Mouse (Mus musculus): ENCODE data around the gene Phf5a.

The Phf5a gene

GRCm38 (mm10) chr15:81848301-81848700 lies 23.4 kb downstream of the Phf5a start:
- no peak for DNase-seq (ENCODE audit: low spot score)

DNA sequence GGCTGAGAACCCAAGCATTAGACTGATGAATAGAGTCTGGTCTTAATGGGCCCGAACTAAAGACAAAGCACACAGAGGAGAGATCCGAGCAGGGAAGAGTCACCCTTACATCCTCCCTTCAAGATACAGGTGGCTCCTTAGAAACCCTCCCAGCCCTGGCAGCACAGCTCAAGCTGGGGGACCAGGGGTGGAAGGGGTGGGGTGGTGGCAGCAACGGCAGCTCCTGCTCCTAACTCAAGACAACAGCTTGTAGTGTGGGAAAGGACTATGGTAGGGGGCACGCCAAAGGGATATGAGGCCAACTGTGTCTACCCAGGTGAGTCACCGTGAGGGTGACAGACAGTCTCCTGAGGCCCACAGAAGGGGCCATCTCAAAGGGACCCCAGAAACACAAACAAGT lies 23.9 kb downstream of the Phf5a start:
- no peak for DNase-seq (ENCODE audit: low spot score)

DNA sequence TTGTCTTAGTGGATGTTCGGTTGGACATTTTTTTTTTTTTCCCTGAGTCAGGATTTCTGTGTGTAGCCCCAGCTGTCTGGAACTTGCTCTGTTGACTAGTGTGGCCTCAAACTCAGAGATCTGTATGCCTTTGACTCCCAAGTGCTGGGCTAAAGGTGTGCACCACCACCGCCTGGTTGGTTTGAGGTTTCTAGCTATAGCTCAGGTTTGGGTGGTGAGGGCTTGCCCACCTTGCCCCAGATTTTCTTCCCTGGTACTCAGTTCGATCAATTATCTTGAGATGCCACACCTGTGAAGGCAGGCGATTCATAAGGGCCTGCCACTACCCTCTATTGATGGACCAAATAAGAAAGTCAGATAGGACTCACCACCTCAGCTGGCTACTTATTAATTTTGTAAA lies 24.6 kb downstream of the Phf5a start:
- no peak for DNase-seq (ENCODE audit: low spot score)

DNA sequence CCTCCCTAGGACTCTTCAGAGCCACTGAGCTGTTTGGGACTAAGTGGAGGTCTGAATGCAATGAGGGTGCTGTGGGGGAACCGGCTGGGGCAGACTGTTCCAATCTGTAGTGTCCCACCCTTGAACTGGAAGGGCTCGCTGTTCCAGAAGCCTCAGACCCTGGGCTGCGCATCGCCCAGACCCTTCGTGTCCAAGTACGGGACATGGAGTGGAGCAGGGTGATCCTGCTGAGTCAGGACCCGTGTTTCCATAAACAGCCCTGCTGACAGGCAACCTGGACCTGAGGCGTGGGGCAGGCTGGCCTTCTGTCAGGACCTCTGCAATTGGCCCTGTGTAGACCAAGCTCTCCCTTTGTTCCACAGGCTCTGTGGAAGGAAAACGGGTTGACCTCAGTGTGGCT lies 25.0 kb downstream of the Phf5a start:
- DNase-seq (ENCODE audit: low spot score): no peak

- DNase-seq (ENCODE audit: low spot score): no peak
Observed at GRCm38 (mm10) chr15:81845724-81846123, 26.0 kb downstream of the Phf5a start.

- no peak for DNase-seq (ENCODE audit: low spot score)
Observed at GRCm38 (mm10) chr15:81845033-81845625, 26.6 kb downstream of the Phf5a start.

DNA sequence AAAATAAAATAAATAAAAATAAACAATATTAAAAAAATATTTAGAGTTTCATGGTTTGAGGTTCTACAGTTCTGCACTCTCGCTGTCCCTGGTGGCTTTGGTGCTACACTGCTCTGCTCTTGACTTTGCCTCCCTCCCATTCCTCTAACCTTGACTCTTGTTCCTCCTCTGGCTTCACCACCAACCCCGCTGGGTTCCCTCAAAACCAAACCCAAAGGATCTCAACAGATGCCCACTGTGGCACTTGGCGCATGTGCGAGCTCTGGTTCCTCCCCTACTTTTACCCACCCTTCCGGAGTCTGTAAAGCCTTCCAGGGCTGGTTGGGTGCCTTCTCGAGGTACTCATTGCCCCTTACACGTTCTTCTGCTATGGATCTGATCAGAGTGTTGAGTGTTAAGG lies 29.4 kb downstream of the Phf5a start:
- no peak for DNase-seq (ENCODE audit: low spot score)

DNA sequence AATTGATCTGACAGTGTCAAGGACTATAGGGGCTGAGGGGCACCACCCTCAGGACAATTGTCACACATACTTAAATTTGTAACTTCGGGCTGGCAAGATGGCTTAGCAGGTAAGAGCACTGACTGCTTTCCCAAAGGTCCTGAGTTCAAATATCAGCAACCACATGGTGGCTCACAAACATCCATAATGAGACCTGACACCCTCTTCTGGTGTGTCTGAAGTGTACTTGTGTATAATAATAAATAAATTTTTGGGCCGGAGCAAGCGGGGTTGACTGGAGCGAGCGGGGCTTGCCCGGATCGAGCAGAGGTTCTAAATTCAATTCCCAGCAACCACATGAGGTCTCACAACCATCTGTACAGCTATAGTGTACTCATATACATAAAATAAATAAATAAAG lies 31.4 kb downstream of the Phf5a start:
- no peak for DNase-seq (ENCODE audit: low spot score)

GRCm38 (mm10) chr15:81839634-81840033 lies 32.1 kb downstream of the Phf5a start:
- peak; percentile 76 for DNase-seq (ENCODE audit: low spot score)

- no peak for DNase-seq (ENCODE audit: low spot score)
Observed at GRCm38 (mm10) chr15:81838554-81839235, 33.0 kb downstream of the Phf5a start.

GRCm38 (mm10) chr15:81836966-81837920 lies 34.5 kb downstream of the Phf5a start:
- DNase-seq (ENCODE audit: low spot score): no peak

DNA sequence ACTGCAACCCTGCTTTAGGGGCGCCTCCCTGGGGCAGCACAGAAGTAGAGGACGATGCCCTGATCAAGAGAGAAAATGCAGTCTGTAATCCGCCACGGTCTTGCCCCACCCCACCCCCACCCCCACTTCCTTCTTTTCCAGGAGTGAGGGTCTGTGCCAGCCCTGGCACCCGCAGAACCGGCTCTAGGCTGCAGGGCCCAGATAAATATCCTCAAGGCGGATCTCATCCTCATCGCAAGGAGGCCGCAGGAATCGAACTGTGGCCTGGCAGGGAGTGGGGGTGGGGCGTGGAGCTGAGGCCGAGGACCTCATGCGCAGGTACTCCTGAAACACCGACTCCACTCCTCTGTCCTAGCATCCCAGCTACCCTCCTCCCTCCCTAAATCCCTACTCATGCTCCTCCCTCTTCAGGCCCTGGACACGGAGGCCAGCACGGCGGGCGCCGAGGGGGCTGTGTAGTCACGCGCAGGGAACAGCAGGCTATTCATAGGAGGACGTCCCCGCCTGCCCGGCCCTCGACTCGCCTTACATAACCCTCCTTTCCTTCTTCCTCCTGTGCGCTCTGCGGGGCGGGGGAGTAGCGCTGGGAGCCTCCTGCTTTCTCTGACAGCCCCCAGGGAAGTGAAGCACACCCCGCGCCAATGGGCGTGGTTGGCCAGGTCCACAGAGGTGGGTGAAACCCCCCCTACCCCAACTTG lies 35.4 kb downstream of the Phf5a start:
- DNase-seq (ENCODE audit: low spot score): peak; percentile 83

- no peak for DNase-seq (ENCODE audit: low spot score)
Observed at GRCm38 (mm10) chr15:81835007-81835880, 36.5 kb downstream of the Phf5a start.

DNA sequence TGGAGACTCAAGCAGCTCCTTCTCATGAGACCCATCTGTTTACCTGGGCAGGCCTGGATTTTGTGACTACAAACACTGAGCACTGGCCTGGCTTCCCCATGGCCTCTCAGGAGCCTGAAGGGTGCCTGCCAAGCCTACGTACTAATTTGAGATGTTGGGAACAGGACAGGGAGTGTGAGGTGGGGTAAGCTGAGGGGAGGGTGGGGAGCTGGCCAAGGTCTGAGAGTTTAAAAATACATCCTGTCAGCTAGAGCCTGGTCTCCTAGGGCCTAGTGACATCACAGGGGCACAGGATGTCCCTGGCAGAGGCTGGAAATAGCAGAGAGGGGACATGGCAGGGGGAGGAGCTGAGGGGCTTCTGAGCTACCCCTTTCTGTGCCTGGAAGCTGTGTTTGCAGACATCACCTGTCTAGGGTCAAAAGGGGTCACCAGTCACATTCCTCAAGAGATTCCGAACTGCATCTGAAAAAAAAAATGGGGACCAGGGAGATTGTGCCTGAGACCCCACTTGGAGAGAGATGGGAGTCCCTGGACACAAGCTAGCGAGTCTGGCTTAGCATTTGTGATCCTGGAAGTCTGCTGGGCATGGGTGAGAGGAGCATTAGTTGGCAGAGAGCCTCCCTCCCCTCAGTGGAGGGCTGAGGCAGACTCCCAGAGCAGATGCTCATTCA lies 37.4 kb downstream of the Phf5a start:
- DNase-seq (ENCODE audit: low spot score): no peak

GRCm38 (mm10) chr15:81833481-81833880 lies 38.2 kb downstream of the Phf5a start:
- DNase-seq (ENCODE audit: low spot score): no peak

DNA sequence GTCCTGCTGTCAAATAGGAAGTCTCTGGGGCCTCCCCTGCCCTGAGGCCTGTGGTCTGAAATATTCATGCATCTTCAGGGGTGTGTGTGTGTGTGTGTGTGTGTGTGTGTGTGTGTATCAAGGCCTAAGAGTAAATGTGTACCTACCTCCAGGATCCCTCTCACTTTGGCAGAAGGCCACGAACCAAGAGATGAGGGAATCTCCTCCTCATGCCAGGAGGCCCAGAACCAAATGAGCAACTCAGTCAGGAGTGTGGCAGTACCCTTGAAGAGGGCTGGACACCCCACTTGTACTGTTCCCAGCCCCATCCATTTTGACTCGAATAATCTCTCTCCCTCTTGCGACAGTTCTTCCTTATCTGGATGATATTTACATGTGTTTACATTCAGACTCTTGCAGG lies 39.5 kb downstream of the Phf5a start:
- no peak for DNase-seq (ENCODE audit: low spot score)

GRCm38 (mm10) chr15:81831136-81831825 lies 40.4 kb downstream of the Phf5a start:
- DNase-seq (ENCODE audit: low spot score): peak; percentile 90

GRCm38 (mm10) chr15:81830530-81830929 lies 41.2 kb downstream of the Phf5a start:
- no peak for DNase-seq (ENCODE audit: low spot score)

DNA sequence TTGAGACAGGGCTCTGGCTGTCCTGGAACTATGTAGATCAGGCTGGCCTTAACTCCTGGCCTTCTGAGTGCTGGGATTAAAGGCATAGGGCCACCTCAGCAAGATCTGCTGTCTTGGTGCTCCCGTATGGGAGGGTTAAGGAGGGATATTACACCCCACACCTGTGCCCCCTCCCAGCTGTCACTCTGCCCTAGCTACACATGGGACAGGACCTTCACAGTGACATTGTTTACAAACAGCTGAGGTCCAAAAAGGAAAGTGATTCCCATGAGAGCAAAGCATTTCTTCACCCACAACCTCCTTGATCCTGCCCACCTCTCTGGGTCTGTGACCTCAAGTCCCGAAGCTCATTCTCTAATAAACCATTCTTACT lies 42.5 kb downstream of the Phf5a start:
- no peak for DNase-seq (ENCODE audit: low spot score)

All from ovary, postnatal 36 days (tissue).